Mouse (Mus musculus): ENCODE data around the gene Ces1g. TPM values are rescaled to one million over a fixed set of nuclear protein-coding genes. Genes with fewer than 3 reads are reported as not detected.

Ces1g gene
- polyA plus RNA-seq, 1 experiment from 2014 or later: not detected

GRCm38 (mm10) chr8:93272686-93273085, 64.4 kb downstream of the Ces1g start:
- H3K4me2 ChIP-seq (ENCODE audit: low read length): no peak overlapping the region
- no peaks in the 10 kb centered on the region for H3K9me3 ChIP-seq (ENCODE audit: control insufficient read depth, low read length)
- no peak overlapping the region for H3K4me3 ChIP-seq (ENCODE audit: control insufficient read depth in 1 of 2, insufficient read depth in 1 of 2, low read depth in 1 of 2, low read length in 2 of 2)
- no peaks in the 10 kb centered on the region for H3K4me1 ChIP-seq (ENCODE audit: control insufficient read depth in 2 of 2, insufficient read depth in 2 of 2, low read length in 2 of 2)
- no peak overlapping the region for H3K27ac ChIP-seq (replicated peaks in 1 of 2; ENCODE audit: control insufficient read depth in 1 of 2, insufficient read depth in 1 of 2, low read depth in 2 of 2, low read length in 2 of 2)
- H3K27me3 ChIP-seq (ENCODE audit: control insufficient read depth, insufficient read depth, low read length): no peaks in the 10 kb centered on the region
- 77% methylated on average over 4 of the region's 4 CpGs for WGBS
- H3K36me3 ChIP-seq (ENCODE audit: control insufficient read depth, insufficient read depth, low read length): no peaks in the 10 kb centered on the region
- H3K9ac ChIP-seq (ENCODE audit: low read length): no peak overlapping the region
- ATAC-seq (ENCODE audit: insufficient number of reproducible peaks, insufficient read depth, low FRiP score, low read depth): no peak

DNA sequence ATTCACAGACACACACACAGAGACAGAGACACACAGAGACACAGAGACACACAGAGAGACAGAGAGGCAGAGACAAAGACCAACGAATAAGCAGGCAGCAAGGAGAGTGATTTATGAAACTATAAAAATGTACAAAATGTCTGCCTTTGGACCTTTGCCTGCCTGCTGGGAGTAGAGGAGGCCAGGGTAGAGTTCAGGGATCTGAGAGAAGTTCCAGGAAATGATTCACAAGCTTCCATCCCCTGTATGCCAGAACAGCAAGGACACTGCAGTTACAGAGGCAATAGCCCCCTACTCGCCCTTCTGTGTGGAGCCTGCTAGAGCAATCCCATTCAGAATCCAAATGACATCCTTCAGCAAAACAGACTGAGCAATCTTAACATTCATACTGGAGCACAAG, 75.7 kb downstream of the Ces1g start:
- Histone ChIP-seq H3K27me3 (ENCODE audit: control insufficient read depth, insufficient read depth, low read length) (no peaks in the 10 kb centered on the region), H3K9me3 (ENCODE audit: control insufficient read depth, low read length) (no peaks in the 10 kb centered on the region), H3K4me2 (ENCODE audit: low read length) (no peak overlapping the region), H3K36me3 (ENCODE audit: control insufficient read depth, insufficient read depth, low read length) (no peaks in the 10 kb centered on the region), H3K4me1 (ENCODE audit: control insufficient read depth in 2 of 2, insufficient read depth in 2 of 2, low read length in 2 of 2) (no peaks in the 10 kb centered on the region), H3K9ac (ENCODE audit: low read length) (no peak overlapping the region), H3K27ac (replicated peaks in 1 of 2; ENCODE audit: control insufficient read depth in 1 of 2, insufficient read depth in 1 of 2, low read depth in 2 of 2, low read length in 2 of 2) (no peak overlapping the region), H3K4me3 (ENCODE audit: control insufficient read depth in 1 of 2, insufficient read depth in 1 of 2, low read depth in 1 of 2, low read length in 2 of 2) (no peak overlapping the region)
- no peak for ATAC-seq (ENCODE audit: insufficient number of reproducible peaks, insufficient read depth, low FRiP score, low read depth)
- 67% methylated on average over 2 of the region's 2 CpGs for WGBS

- H3K4me2 ChIP-seq (ENCODE audit: low read length): no peak overlapping the region
- ATAC-seq (ENCODE audit: insufficient number of reproducible peaks, insufficient read depth, low FRiP score, low read depth): no peak
- H3K4me1 ChIP-seq (ENCODE audit: control insufficient read depth in 2 of 2, insufficient read depth in 2 of 2, low read length in 2 of 2): no peaks in the 10 kb centered on the region
- H3K36me3 ChIP-seq (ENCODE audit: control insufficient read depth, insufficient read depth, low read length): no peaks in the 10 kb centered on the region
- H3K27ac ChIP-seq (replicated peaks in 1 of 2; ENCODE audit: control insufficient read depth in 1 of 2, insufficient read depth in 1 of 2, low read depth in 2 of 2, low read length in 2 of 2): no peak overlapping the region
- 87% methylated on average over 1 of the region's 1 CpGs for WGBS
- H3K9me3 ChIP-seq (ENCODE audit: control insufficient read depth, low read length): no peaks in the 10 kb centered on the region
- no peaks in the 10 kb centered on the region for H3K27me3 ChIP-seq (ENCODE audit: control insufficient read depth, insufficient read depth, low read length)
- no peak overlapping the region for H3K9ac ChIP-seq (ENCODE audit: low read length)
- no peak overlapping the region for H3K4me3 ChIP-seq (ENCODE audit: control insufficient read depth in 1 of 2, insufficient read depth in 1 of 2, low read depth in 1 of 2, low read length in 2 of 2)
Observed at GRCm38 (mm10) chr8:93252400-93252925, 84.6 kb downstream of the Ces1g start.

Other genes starting within 250 kb of the Ces1g start
- not detected in 2 replicates for gene Ces1c, start 206.0 kb downstream of the Ces1g start, polyA plus RNA-seq (2014; fragmentation: Nextera tagmentation; extraction: Ambion mirVana)
- gene Ces1d, start 139.5 kb downstream of the Ces1g start, polyA plus RNA-seq (2014; fragmentation: Nextera tagmentation; extraction: Ambion mirVana): 0.09 and 0.39 TPM in 2 replicates
- 0.12 and 0.30 TPM in 2 replicates for gene Ces1e, start 107.7 kb downstream of the Ces1g start, polyA plus RNA-seq (2014; fragmentation: Nextera tagmentation; extraction: Ambion mirVana)
- not detected in 2 replicates for gene Ces1f, start 57.6 kb downstream of the Ces1g start, polyA plus RNA-seq (2014; fragmentation: Nextera tagmentation; extraction: Ambion mirVana)
- gene Ces1h, start 42.4 kb upstream of the Ces1g start, polyA plus RNA-seq (2014; fragmentation: Nextera tagmentation; extraction: Ambion mirVana): not detected in 2 replicates
- 0.31 and 0.43 TPM in 2 replicates for gene Ces5a, start 198.5 kb upstream of the Ces1g start, polyA plus RNA-seq (2014; fragmentation: Nextera tagmentation; extraction: Ambion mirVana)